Mouse (Mus musculus) CH12.LX (cell line): ENCODE results near the gene 4930519G04Rik. TPM values are rescaled to one million over a fixed set of nuclear protein-coding genes. Genes with fewer than 3 reads are reported as not detected.
"Not testable (repeated sequence)": the region's sequence is repeated elsewhere in the genome, so short reads cannot be mapped to it uniquely, and the experiment has no call there.

Experiments used
- DNase-seq: peaks from one replicate; pipeline ENCODE4 v3.0.0-alpha.2; 2013; ENCODE audit errors: extremely low read depth
- H3K27ac ChIP-seq: 2 replicates; pipeline ENCODE4 v1.5.1; 2012; ENCODE audit warnings: low read depth, mild to moderate bottlenecking, control low read depth, moderate library complexity; ENCODE audit not compliant: insufficient read depth
- H3K27me3 ChIP-seq: replicated peaks from 2 replicates; pipeline ENCODE3; 2012; ENCODE audit warnings: inconsistent platforms
- H3K36me3 ChIP-seq, 2 experiments: replicated peaks in 1 of 2; 2 replicates each; pipeline versions ENCODE3 to v1.6.1; 2012; ENCODE audit warnings: inconsistent platforms in 1 of 2, low read length in 1 of 2, mild to moderate bottlenecking in 1 of 2, mixed read lengths in 1 of 2, moderate library complexity in 1 of 2; ENCODE audit not compliant: control insufficient read depth in 1 of 2, insufficient read depth in 1 of 2
- H3K4me1 ChIP-seq, 2 experiments: 2 replicates each; pipeline ENCODE4 v1.6.1; 2012; ENCODE audit warnings: inconsistent platforms in 1 of 2, moderate library complexity in 1 of 2; ENCODE audit not compliant: insufficient read depth in 2 of 2, control insufficient read depth in 1 of 2
- H3K4me2 ChIP-seq: 2 replicates; pipeline ENCODE4 v1.6.1; 2012; ENCODE audit warnings: low read depth, mild to moderate bottlenecking, control low read depth; ENCODE audit not compliant: poor library complexity, insufficient read depth, severe bottlenecking
- H3K4me3 ChIP-seq, 3 experiments: fragments of 150-350 bp in 1 of 3; sonication (generic) in 1 of 3; replicated peaks in 1 of 3; 2 replicates each; pipeline versions ENCODE3 to v1.5.1; 2011 to 2012; ENCODE audit warnings: low read depth in 2 of 3, low read length in 2 of 3, mild to moderate bottlenecking in 2 of 3, moderate library complexity in 2 of 3, control low read depth in 1 of 3, improper control_type of control experiment in 1 of 3, inconsistent platforms in 1 of 3, mixed read lengths in 1 of 3; ENCODE audit not compliant: poor library complexity in 1 of 3
- H3K79me2 ChIP-seq: replicated peaks from 2 replicates; pipeline ENCODE4 v1.6.1; 2012; ENCODE audit warnings: mild to moderate bottlenecking, moderate library complexity; ENCODE audit not compliant: control insufficient read depth, poor library complexity, insufficient read depth, severe bottlenecking; ENCODE audit errors: extremely low read depth
- H3K9ac ChIP-seq: 2 replicates; pipeline ENCODE4 v1.6.1; 2012; ENCODE audit warnings: low read depth, mild to moderate bottlenecking, control low read depth, moderate library complexity; ENCODE audit not compliant: insufficient read depth
- H3K9me3 ChIP-seq: replicated peaks from 2 replicates; pipeline ENCODE3; 2012; ENCODE audit warnings: low read length, inconsistent platforms, mixed read lengths
- CHD1 ChIP-seq: IDR thresholded peaks from 2 replicates; pipeline ENCODE4 v1.6.1; 2012; ENCODE audit warnings: low read depth, low read length, improper control_type of control experiment, inconsistent platforms
- E2F4 ChIP-seq: IDR thresholded peaks from 2 replicates; pipeline ENCODE4 v1.6.1; 2011; ENCODE audit warnings: low read depth, low read length, improper control_type of control experiment; ENCODE audit not compliant: insufficient replicate concordance
- ELF1 ChIP-seq: IDR thresholded peaks from 2 replicates; pipeline ENCODE4 v1.6.1; 2014; ENCODE audit warnings: low read depth, mild to moderate bottlenecking, inconsistent platforms, low read length, improper control_type of control experiment
- EP300 ChIP-seq: IDR thresholded peaks from 2 replicates; pipeline ENCODE4 v1.6.1; 2011; ENCODE audit warnings: low read length, improper control_type of control experiment
- ETS1 ChIP-seq: conservative IDR thresholded peaks from 2 replicates; pipeline ENCODE4 v1.6.1; 2012; ENCODE audit warnings: low read depth, mild to moderate bottlenecking, inconsistent platforms, low read length, improper control_type of control experiment, moderate library complexity
- MAFK ChIP-seq: IDR thresholded peaks from 2 replicates; pipeline ENCODE4 v1.6.1; 2011; ENCODE audit warnings: low read length, improper control_type of control experiment; ENCODE audit not compliant: insufficient replicate concordance
- MYC ChIP-seq: IDR thresholded peaks from 2 replicates; pipeline ENCODE4 v1.6.1; 2011; ENCODE audit warnings: low read depth, mild to moderate bottlenecking, improper control_type of control experiment, low read length
- POLR2A ChIP-seq: IDR thresholded peaks from 2 replicates; pipeline ENCODE4 v1.6.1; 2011; ENCODE audit warnings: low read depth, mild to moderate bottlenecking, improper control_type of control experiment, low read length
- RAD21 ChIP-seq: IDR thresholded peaks from 2 replicates; pipeline ENCODE4 v1.6.1; 2011; ENCODE audit warnings: low read depth, mild to moderate bottlenecking, low read length, improper control_type of control experiment, moderate library complexity
- SMC3 ChIP-seq: IDR thresholded peaks from 2 replicates; pipeline ENCODE4 v1.6.1; 2011; ENCODE audit warnings: low read depth, low read length, improper control_type of control experiment
- TCF12 ChIP-seq: IDR thresholded peaks from 2 replicates; pipeline ENCODE4 v1.6.1; 2014; ENCODE audit warnings: low read depth, mild to moderate bottlenecking, inconsistent platforms, low read length, improper control_type of control experiment
- USF1 ChIP-seq: IDR thresholded peaks from 2 replicates; pipeline ENCODE4 v1.6.1; 2014; ENCODE audit warnings: low read depth, mild to moderate bottlenecking, inconsistent platforms, low read length, improper control_type of control experiment
- ZKSCAN1 ChIP-seq: IDR thresholded peaks from 2 replicates; pipeline ENCODE4 v1.6.1; 2012; ENCODE audit warnings: low read depth, inconsistent platforms, low read length, improper control_type of control experiment, borderline replicate concordance
- ZMIZ1 ChIP-seq: IDR thresholded peaks from 2 replicates; pipeline ENCODE4 v1.6.1; 2012; ENCODE audit warnings: low read depth, mild to moderate bottlenecking, inconsistent platforms, low read length, improper control_type of control experiment
- ZNF384 ChIP-seq: IDR thresholded peaks from 2 replicates; pipeline ENCODE4 v1.6.1; 2012; ENCODE audit warnings: low read depth, low read length, improper control_type of control experiment, inconsistent platforms
- dilution Hi-C: fragments of 300-500 bp; cut with MboI; formaldehyde crosslinking; loops from 2 replicates; pipeline ENCODE4 v1.14.3; 2020; ENCODE audit warnings: low sequenced_read_pairs; ENCODE audit not compliant: extremely low pct_unique_long_range_greater_than_20kb, extremely low pct_ligation_motif_present
- in situ Hi-C: fragments of 300-500 bp; cut with MboI; formaldehyde crosslinking; loops from 3 replicates; pipeline ENCODE4 v1.14.3; 2019; ENCODE audit warnings: low sequenced_read_pairs, low pct_ligation_motif_present, low pct_unique_long_range_greater_than_20kb, mixed read lengths
- polyA plus RNA-seq: library from polyadenylated mRNA; unstranded; fragments of >175 nt; gene quantifications from 2 replicates; pipeline ENCODE4 v1.2.1, GENCODE M21; 2012; ENCODE audit warnings: low read depth; ENCODE audit not compliant: insufficient read length
- total RNA-seq, 2 experiments: library from RNA; depleted of rRNA; stranded (reverse); fragments of 300-350 nt in 1 of 2; fragments of >200 nt in 1 of 2; gene quantifications; 2 replicates each; pipeline ENCODE4 v1.2.3; 2012 to 2014

Gene 4930519G04Rik
- total and polyA plus RNA-seq, 3 experiments = not detected

DNA sequence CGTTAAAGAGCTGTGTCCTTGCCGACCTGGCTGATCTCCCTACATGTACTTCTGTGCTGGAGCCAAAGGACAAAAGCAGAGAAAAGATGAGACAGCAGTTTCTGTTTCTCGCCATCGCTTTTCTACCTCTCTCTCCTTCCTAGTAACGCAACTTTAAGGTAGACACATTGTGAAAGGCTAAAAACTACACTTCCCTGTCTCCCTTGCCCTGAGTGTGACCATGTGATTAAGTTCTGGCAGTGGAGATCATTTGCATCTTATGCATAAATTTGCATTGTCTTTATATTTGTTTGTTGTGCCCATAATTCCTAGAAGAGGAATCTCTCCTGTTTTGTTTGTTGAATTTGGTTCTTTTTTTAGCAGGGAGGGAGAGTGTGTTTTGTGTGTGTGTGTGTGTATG is 62.4 kb downstream of the 4930519G04Rik start:
- in situ Hi-C loops = loop anchor here (25.0 kb wide), 1 partner anchor 204 kb away; the partner anchor contains the start of gene Tchp

DNA sequence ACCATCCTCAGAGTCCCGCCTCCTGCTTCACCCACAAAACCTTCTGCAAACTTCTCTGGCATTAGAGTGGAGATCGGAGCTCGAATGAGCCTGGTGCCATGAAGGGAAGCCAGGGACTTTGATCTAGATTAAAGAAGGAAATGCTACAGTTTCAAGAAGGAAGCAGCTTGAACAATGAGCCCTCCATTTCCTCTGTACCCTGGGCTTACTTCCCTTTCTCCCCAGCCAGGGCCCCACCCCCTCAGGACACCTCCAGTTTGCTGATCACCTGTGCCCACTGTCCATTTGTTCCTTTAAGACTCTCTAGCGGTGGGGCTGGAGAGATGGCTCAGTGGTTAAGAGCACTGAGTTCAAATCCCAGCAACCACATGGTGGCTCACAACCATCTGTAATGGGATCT is 63.3 kb downstream of the 4930519G04Rik start:
- in situ Hi-C loops (loop anchor here (25.0 kb wide), 1 partner anchor 204 kb away; the partner anchor contains the start of gene Tchp), dilution Hi-C loops (no loop called here)
- no peak overlapping the region for H3K27ac ChIP-seq

More for the DNA sequence above, 62.4 kb downstream of the 4930519G04Rik start:
- no peaks in the 10 kb centered on the region for H3K27me3 ChIP-seq
- H3K9me3 ChIP-seq = no peaks in the 10 kb centered on the region
- dilution Hi-C loops = no loop called here
- no peak for DNase-seq
- no peak overlapping the region for H3K27ac ChIP-seq
- TF ChIP-seq ETS1 (no peak), EP300 (no peak), MAFK (no peak), USF1 (no peak), MYC (no peak), RAD21 (no peak), ZNF384 (no peak), TCF12 (no peak)
- H3K36me3 ChIP-seq = no peaks in the 10 kb centered on the region
- H3K79me2 ChIP-seq = no peaks in the 10 kb centered on the region
- no peak overlapping the region for H3K4me3 ChIP-seq
- peaks cover 4 to 17% of the 10 kb centered on the region in 2 experiments; a peak in 2 of 4 replicates for H3K4me1 ChIP-seq
- no peak overlapping the region for H3K9ac ChIP-seq
- H3K4me2 ChIP-seq = no peak overlapping the region

DNA sequence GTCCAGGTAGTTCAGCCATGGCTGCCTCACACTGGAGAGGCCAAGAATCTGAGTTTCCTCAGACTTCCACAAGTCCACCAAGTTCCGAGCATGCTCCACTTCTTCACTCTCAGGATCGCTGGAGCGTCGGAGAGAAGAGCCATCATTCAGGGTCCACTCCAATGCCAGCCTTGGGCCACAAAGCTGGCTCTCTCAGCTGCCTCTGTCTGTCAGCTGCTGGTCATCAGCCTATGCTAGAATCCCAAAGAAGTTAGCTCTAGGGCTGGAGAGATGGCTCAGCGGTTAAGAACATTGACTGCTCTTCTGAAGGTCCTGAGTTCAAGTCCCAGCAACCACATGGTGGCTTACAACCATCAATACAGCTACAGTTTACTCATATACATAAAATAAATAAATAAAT is 63.9 kb downstream of the 4930519G04Rik start:
- dilution Hi-C loops = not testable (repeated sequence)

More for the DNA sequence above, 63.3 kb downstream of the 4930519G04Rik start:
- no peaks in the 10 kb centered on the region for H3K27me3 ChIP-seq
- no peak overlapping the region for H3K4me3 ChIP-seq
- H3K9ac ChIP-seq = no peak overlapping the region
- no peaks in the 10 kb centered on the region for H3K36me3 ChIP-seq
- H3K9me3 ChIP-seq = no peaks in the 10 kb centered on the region
- H3K79me2 ChIP-seq = no peaks in the 10 kb centered on the region
- DNase-seq = no peak
- TF ChIP-seq POLR2A = no peak
- no peak for TF ChIP-seq ELF1
- TF ChIP-seq ZMIZ1 = no peak
- TF ChIP-seq SMC3 = no peak
- no peak for TF ChIP-seq E2F4
- no peak for TF ChIP-seq MYC
- TF ChIP-seq ZKSCAN1 = no peak
- TF ChIP-seq CHD1 = no peak
- H3K4me2 ChIP-seq = no peak overlapping the region
- peaks cover 7 to 20% of the 10 kb centered on the region in 2 experiments for H3K4me1 ChIP-seq

More for the DNA sequence above, 63.9 kb downstream of the 4930519G04Rik start:
- in situ Hi-C loops = loop anchor here (25.0 kb wide), 1 partner anchor 205 kb away; the partner anchor contains the start of gene Tchp
- not testable (repeated sequence) for H3K36me3 ChIP-seq, H3K9me3 ChIP-seq, H3K4me3 ChIP-seq, DNase-seq, H3K27ac ChIP-seq, H3K27me3 ChIP-seq, H3K9ac ChIP-seq, H3K79me2 ChIP-seq, H3K4me2 ChIP-seq
- peaks cover 11 to 26% of the 10 kb centered on the region in 2 experiments for H3K4me1 ChIP-seq
